Mouse (Mus musculus) CH12F3 (cell line): ENCODE data around the gene Wdfy4.

Experiments
- in situ Hi-C: fragments of 300-500 bp; cut with MboI; formaldehyde crosslinking; loops from 2 replicates; pipeline ENCODE4 v1.14.3; 2020; ENCODE audit warnings: low sequenced_read_pairs

Wdfy4 gene

GRCm38 (mm10) chr14:33193762-33194161 is 8.5 kb upstream of the Wdfy4 start:
- in situ Hi-C loops: no loop called here

- in situ Hi-C loops: no loop called here
Observed at GRCm38 (mm10) chr14:33190646-33191045, 5.3 kb upstream of the Wdfy4 start.

- in situ Hi-C loops: no loop called here
Observed at GRCm38 (mm10) chr14:33189849-33190423, 4.6 kb upstream of the Wdfy4 start.

GRCm38 (mm10) chr14:33189230-33189629 is 3.9 kb upstream of the Wdfy4 start:
- in situ Hi-C loops: no loop called here

- in situ Hi-C loops: no loop called here
Observed at GRCm38 (mm10) chr14:33187201-33187600, 1.9 kb upstream of the Wdfy4 start.

GRCm38 (mm10) chr14:33180102-33180501 is 5.2 kb downstream of the Wdfy4 start:
- in situ Hi-C loops: no loop called here

GRCm38 (mm10) chr14:33175059-33175821 is 10.1 kb downstream of the Wdfy4 start:
- in situ Hi-C loops: no loop called here

- in situ Hi-C loops: no loop called here
Observed at GRCm38 (mm10) chr14:33171942-33172341, 13.4 kb downstream of the Wdfy4 start.

- in situ Hi-C loops: no loop called here
Observed at GRCm38 (mm10) chr14:33168750-33169149, 16.6 kb downstream of the Wdfy4 start.

- in situ Hi-C loops: no loop called here
Observed at GRCm38 (mm10) chr14:33162238-33162637, 23.1 kb downstream of the Wdfy4 start.

GRCm38 (mm10) chr14:33158268-33158667 is 27.0 kb downstream of the Wdfy4 start:
- in situ Hi-C loops: no loop called here

GRCm38 (mm10) chr14:33152941-33153340 is 32.4 kb downstream of the Wdfy4 start:
- in situ Hi-C loops: no loop called here

GRCm38 (mm10) chr14:33146287-33146686 is 39.0 kb downstream of the Wdfy4 start:
- in situ Hi-C loops: loop anchor here (5.0 kb wide), 1 partner anchor 61 kb away; no protein-coding TSS in a partner anchor

GRCm38 (mm10) chr14:33136843-33137242 is 48.5 kb downstream of the Wdfy4 start:
- in situ Hi-C loops: no loop called here

- in situ Hi-C loops: no loop called here
Observed at GRCm38 (mm10) chr14:33135170-33135569, 50.1 kb downstream of the Wdfy4 start.

- in situ Hi-C loops: no loop called here
Observed at GRCm38 (mm10) chr14:33131044-33131758, 54.1 kb downstream of the Wdfy4 start.

- in situ Hi-C loops: no loop called here
Observed at GRCm38 (mm10) chr14:33116590-33116989, 68.7 kb downstream of the Wdfy4 start.

GRCm38 (mm10) chr14:33104809-33105208 is 80.5 kb downstream of the Wdfy4 start:
- in situ Hi-C loops: no loop called here

- in situ Hi-C loops: no loop called here
Observed at GRCm38 (mm10) chr14:33101609-33102008, 83.7 kb downstream of the Wdfy4 start.

- in situ Hi-C loops: no loop called here
Observed at GRCm38 (mm10) chr14:33099926-33100325, 85.4 kb downstream of the Wdfy4 start.

- in situ Hi-C loops: no loop called here
Observed at GRCm38 (mm10) chr14:33099111-33099510, 86.2 kb downstream of the Wdfy4 start.

GRCm38 (mm10) chr14:33096462-33096861 is 88.8 kb downstream of the Wdfy4 start:
- in situ Hi-C loops: no loop called here
